Mouse (Mus musculus): ENCODE results near the gene Cfap43. TPM values are rescaled to one million over a fixed set of nuclear protein-coding genes. Genes with fewer than 3 reads are reported as not detected.

Gene Cfap43
- total RNA-seq, 2 experiments from 2014 or later: 0.05 TPM; not detected in 1

GRCm38 (mm10) chr19:47731071-47731881, 187.8 kb downstream of the Cfap43 start, which contains the start of gene Sfr1:
Gene Sfr1 (plus strand): TSS chr19:47731682.
- ATAC-seq (replicated peaks; ENCODE audit: poor library complexity, severe bottlenecking): peak; percentile 81

- ATAC-seq (replicated peaks; ENCODE audit: poor library complexity, severe bottlenecking): peak; percentile 42
These were observed 188.4 kb downstream of the Cfap43 start for GRCm38 (mm10) chr19:47730691-47731070.

GRCm38 (mm10) chr19:47725643-47726140, 193.4 kb downstream of the Cfap43 start:
- no peak for ATAC-seq (replicated peaks; ENCODE audit: poor library complexity, severe bottlenecking)

- ATAC-seq (replicated peaks; ENCODE audit: poor library complexity, severe bottlenecking): no peak
These were observed 194.2 kb downstream of the Cfap43 start for GRCm38 (mm10) chr19:47724903-47725302.

- ATAC-seq (replicated peaks; ENCODE audit: poor library complexity, severe bottlenecking): no peak
These were observed 196.6 kb downstream of the Cfap43 start for GRCm38 (mm10) chr19:47722471-47722870.

- ATAC-seq (replicated peaks; ENCODE audit: poor library complexity, severe bottlenecking): no peak
These were observed 199.9 kb downstream of the Cfap43 start for GRCm38 (mm10) chr19:47719147-47719546.

GRCm38 (mm10) chr19:47716144-47716543, 202.9 kb downstream of the Cfap43 start:
- no peak for ATAC-seq (replicated peaks; ENCODE audit: poor library complexity, severe bottlenecking)

GRCm38 (mm10) chr19:47713457-47713856, 205.6 kb downstream of the Cfap43 start:
- no peak for ATAC-seq (replicated peaks; ENCODE audit: poor library complexity, severe bottlenecking)

- no peak for ATAC-seq (replicated peaks; ENCODE audit: poor library complexity, severe bottlenecking)
These were observed 208.7 kb downstream of the Cfap43 start for GRCm38 (mm10) chr19:47710376-47710775.

GRCm38 (mm10) chr19:47705772-47706309, 213.2 kb downstream of the Cfap43 start:
- ATAC-seq (replicated peaks; ENCODE audit: poor library complexity, severe bottlenecking): no peak

- no peak for ATAC-seq (replicated peaks; ENCODE audit: poor library complexity, severe bottlenecking)
These were observed 213.9 kb downstream of the Cfap43 start for GRCm38 (mm10) chr19:47705080-47705771.

- ATAC-seq (replicated peaks; ENCODE audit: poor library complexity, severe bottlenecking): no peak
These were observed 218.6 kb downstream of the Cfap43 start for GRCm38 (mm10) chr19:47700509-47700908.

- ATAC-seq (replicated peaks; ENCODE audit: poor library complexity, severe bottlenecking): no peak
These were observed 219.3 kb downstream of the Cfap43 start for GRCm38 (mm10) chr19:47699743-47700142.

GRCm38 (mm10) chr19:47698266-47698665, 220.8 kb downstream of the Cfap43 start:
- ATAC-seq (replicated peaks; ENCODE audit: poor library complexity, severe bottlenecking): no peak

GRCm38 (mm10) chr19:47697067-47697466, 222.0 kb downstream of the Cfap43 start:
- ATAC-seq (replicated peaks; ENCODE audit: poor library complexity, severe bottlenecking): peak; percentile 21; the same call in 1 of the 2 replicates

GRCm38 (mm10) chr19:47696411-47696810, 222.7 kb downstream of the Cfap43 start:
- no peak for ATAC-seq (replicated peaks; ENCODE audit: poor library complexity, severe bottlenecking)

- peak; percentile 43 for ATAC-seq (replicated peaks; ENCODE audit: poor library complexity, severe bottlenecking)
These were observed 223.4 kb downstream of the Cfap43 start for GRCm38 (mm10) chr19:47695725-47696124.

- ATAC-seq (replicated peaks; ENCODE audit: poor library complexity, severe bottlenecking): no peak
These were observed 227.1 kb downstream of the Cfap43 start, which contains the start of gene Col17a1 for GRCm38 (mm10) chr19:47691994-47692393. Gene Col17a1 (minus strand): TSS chr19:47692094.

- ATAC-seq (replicated peaks; ENCODE audit: poor library complexity, severe bottlenecking): no peak
These were observed 229.5 kb downstream of the Cfap43 start for GRCm38 (mm10) chr19:47689592-47689991.
